Mouse (Mus musculus) ES-E14 (cell line): Measurements from ENCODE around the gene Fbxo36. TPM values are rescaled to one million over a fixed set of nuclear protein-coding genes. Genes with fewer than 3 reads are reported as not detected.

ENCODE experiments used
- DNase-seq: peaks from one replicate; pipeline ENCODE4 v3.0.0-alpha.2; 2013; ENCODE audit warnings: low read depth, low spot score
- H3K27ac ChIP-seq: 2 replicates; pipeline ENCODE4 v1.5.1; 2012; ENCODE audit warnings: low read depth, mild to moderate bottlenecking, low read length, moderate library complexity, mixed read lengths; ENCODE audit not compliant: poor library complexity, insufficient read depth, severe bottlenecking
- H3K36me3 ChIP-seq: 2 replicates; pipeline ENCODE4 v1.6.1; 2012; ENCODE audit warnings: mild to moderate bottlenecking, low read length, moderate library complexity, mixed read lengths; ENCODE audit not compliant: control insufficient read depth, poor library complexity, insufficient read depth, severe bottlenecking
- H3K4me1 ChIP-seq, 2 experiments: fragments of 150-350 bp in 1 of 2; sonication (generic) in 1 of 2; 2 replicates each; pipeline ENCODE4 v1.6.1; 2012; ENCODE audit warnings: low read length in 2 of 2, mild to moderate bottlenecking in 1 of 2, mixed read lengths in 1 of 2; ENCODE audit not compliant: control insufficient read depth in 2 of 2, insufficient read depth in 2 of 2, poor library complexity in 1 of 2
- H3K4me3 ChIP-seq, 2 experiments: fragments of 150-350 bp in 1 of 2; sonication (generic) in 1 of 2; 2 replicates each; pipeline ENCODE4 v1.5.1; 2012; ENCODE audit warnings: low read length in 2 of 2, low read depth in 1 of 2, mild to moderate bottlenecking in 1 of 2, mixed read lengths in 1 of 2; ENCODE audit not compliant: insufficient read depth in 1 of 2, poor library complexity in 1 of 2, severe bottlenecking in 1 of 2
- H3K9ac ChIP-seq: 2 replicates; pipeline ENCODE4 v1.6.1; 2012; ENCODE audit warnings: low read depth, mild to moderate bottlenecking, low read length, mixed read lengths; ENCODE audit not compliant: poor library complexity, insufficient read depth, severe bottlenecking
- H3K9me3 ChIP-seq: fragments of 150-350 bp; sonication (generic); 2 replicates; pipeline ENCODE4 v1.6.1; 2012; ENCODE audit warnings: low read depth, mild to moderate bottlenecking, low read length; ENCODE audit not compliant: control insufficient read depth, insufficient read depth
- CHD2 ChIP-seq: IDR thresholded peaks from 2 replicates; pipeline ENCODE4 v1.6.1; 2014; ENCODE audit warnings: mild to moderate bottlenecking, low read depth, low read length, inconsistent platforms
- HCFC1 ChIP-seq: IDR thresholded peaks from 2 replicates; pipeline ENCODE4 v1.6.1; 2012; ENCODE audit warnings: low read length, inconsistent platforms, borderline replicate concordance; ENCODE audit not compliant: insufficient read depth
- MAFK ChIP-seq: IDR thresholded peaks from 2 replicates; pipeline ENCODE4 v1.6.1; 2014; ENCODE audit warnings: mild to moderate bottlenecking, low read depth, low read length, inconsistent platforms; ENCODE audit not compliant: insufficient read depth
- ZC3H11A ChIP-seq: IDR thresholded peaks from 2 replicates; pipeline ENCODE4 v1.6.1; 2012; ENCODE audit warnings: low read depth, mild to moderate bottlenecking, inconsistent platforms, low read length, borderline replicate concordance
- ZNF384 ChIP-seq: IDR thresholded peaks from 2 replicates; pipeline ENCODE4 v1.6.1; 2012; ENCODE audit warnings: low read depth, low read length, inconsistent platforms
- in situ Hi-C, 2 experiments: fragments of 600-800 bp; cut with MboI; formaldehyde crosslinking; loops; one replicate each; pipeline ENCODE4 v1.15.1; 2025; ENCODE audit warnings: low sequenced_read_pairs in 2 of 2, inconsistent platforms in 1 of 2; ENCODE audit not compliant: unreplicated experiment in 2 of 2
- total RNA-seq: library from RNA; depleted of rRNA; stranded (reverse); fragments of 300-350 nt; gene quantifications from 2 replicates; pipeline ENCODE4 v1.2.3, GENCODE M21; 2012

The Fbxo36 gene
- total RNA-seq, 1 experiment: 4.3 TPM

DNA sequence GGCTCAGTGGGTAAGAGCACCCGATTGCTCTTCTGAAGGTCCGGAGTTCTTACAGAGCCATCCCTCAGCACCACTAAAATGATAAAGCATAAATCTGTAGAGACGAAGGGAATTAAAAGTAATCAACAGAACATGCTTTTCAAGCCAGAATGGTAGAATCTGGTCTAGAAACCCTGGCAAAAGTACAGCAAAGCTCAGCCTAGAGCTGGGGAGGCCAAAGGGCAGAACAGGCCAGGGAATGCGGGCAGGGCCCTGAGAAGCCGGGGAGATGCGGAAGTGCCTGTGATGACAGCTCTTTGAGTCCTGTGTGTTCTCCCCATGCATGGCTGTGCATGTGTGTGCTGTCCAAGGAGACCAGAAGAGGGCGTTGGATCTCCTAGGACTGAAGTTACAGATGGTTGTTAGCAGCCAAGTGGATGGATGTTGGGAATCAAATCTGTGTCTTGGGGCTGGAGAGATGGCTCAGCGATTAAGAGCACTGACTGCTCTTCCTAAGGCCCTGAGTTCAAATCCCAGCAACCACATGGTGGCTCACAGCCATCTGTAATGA is 40.0 kb downstream of the Fbxo36 start:
- no peaks in the 10 kb centered on the region for H3K36me3 ChIP-seq
- peak overlapping the region; percentile 3; the same call in 1 of the 2 replicates for H3K27ac ChIP-seq
- H3K4me1 ChIP-seq: peaks cover 4 to 10% of the 10 kb centered on the region in 2 experiments
- H3K9me3 ChIP-seq: no peaks in the 10 kb centered on the region
- no peak overlapping the region for H3K4me3 ChIP-seq
- TF ChIP-seq ZNF384: no peak
- no peak for TF ChIP-seq CHD2
- TF ChIP-seq HCFC1: no peak
- TF ChIP-seq MAFK: no peak
- TF ChIP-seq ZC3H11A: no peak
- in situ Hi-C loops: loop anchor here in 1 of 2 experiments (10.0 kb wide), 1 partner anchor 155 kb away; no protein-coding TSS in a partner anchor
- no peak for DNase-seq
- H3K9ac ChIP-seq: no peak overlapping the region

DNA sequence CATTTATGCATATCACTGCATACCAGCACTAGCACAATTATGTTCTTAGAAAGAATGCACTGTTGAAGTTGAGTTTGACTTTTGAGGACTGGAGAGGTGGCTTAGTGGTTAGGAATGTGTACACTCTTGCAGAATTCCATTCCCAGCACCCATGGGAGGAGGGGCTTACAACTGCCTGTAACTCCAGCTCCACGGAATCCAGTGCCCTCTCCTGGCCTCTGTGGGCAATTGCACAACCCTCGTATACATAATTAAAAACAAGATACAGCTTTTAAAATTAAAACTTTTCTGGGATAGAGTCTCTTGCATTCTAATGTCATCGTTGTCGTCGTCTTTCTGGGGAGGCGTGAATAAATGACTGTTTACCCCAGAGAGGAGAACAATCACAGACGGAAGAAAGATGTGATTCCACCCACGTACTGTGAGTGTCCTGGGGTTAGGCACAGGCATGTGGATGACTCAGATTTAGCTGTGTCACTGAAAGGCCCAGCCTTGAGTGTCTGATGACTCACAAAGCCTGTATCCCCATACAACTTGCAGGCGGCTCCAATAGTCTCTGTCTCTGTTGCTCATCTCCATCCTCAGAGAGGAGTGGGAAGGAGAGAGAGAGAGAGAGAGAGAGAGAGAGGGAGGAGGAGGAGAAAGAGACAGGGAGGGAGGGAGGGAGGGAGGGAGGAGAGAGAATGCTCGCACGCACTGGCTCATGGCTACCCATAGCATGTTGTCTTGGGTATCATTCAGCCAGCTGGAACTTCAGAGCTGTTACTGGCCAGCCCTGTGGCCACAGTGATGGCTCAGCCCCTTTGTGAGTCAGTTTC is 41.8 kb downstream of the Fbxo36 start:
- Histone ChIP-seq H3K36me3 (no peaks in the 10 kb centered on the region), H3K4me1 (peaks cover 2 to 8% of the 10 kb centered on the region in 2 experiments), H3K4me3 (no peak overlapping the region), H3K27ac (peak overlapping the region; percentile 82), H3K9ac (peak overlapping the region; percentile 55; the same call in 1 of the 2 replicates), H3K9me3 (no peaks in the 10 kb centered on the region)
- TF ChIP-seq ZNF384 (no peak), CHD2 (no peak), ZC3H11A (peak; percentile 82), HCFC1 (no peak), MAFK (peak; percentile 80; the same call in 1 of the 2 replicates)
- in situ Hi-C loops: no loop called here
- no peak for DNase-seq

DNA sequence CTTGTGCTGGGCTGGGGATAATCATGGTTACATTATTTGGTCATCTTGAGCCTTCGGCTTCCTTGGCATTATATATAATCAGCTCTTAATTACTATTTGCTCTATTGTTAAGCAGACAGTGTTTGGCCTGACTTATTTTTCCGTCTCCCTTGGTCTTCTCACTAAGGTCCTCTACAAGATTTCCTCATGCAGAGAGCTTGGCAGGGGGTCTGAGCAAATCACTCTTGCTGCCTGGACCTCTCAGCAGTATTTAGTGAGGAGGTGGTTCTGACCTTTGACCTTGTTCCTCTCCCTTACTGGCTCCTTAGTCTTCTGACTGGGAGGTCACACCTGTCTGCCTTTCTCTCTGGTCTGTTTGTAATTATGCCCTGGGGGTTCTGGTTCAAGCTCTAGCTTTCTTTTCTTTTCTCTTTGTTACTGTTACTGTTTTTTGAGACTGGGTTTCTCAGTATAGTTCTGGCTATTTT is 42.5 kb downstream of the Fbxo36 start:
- DNase-seq: no peak
- Histone ChIP-seq H3K9ac (no peak overlapping the region), H3K27ac (peak overlapping the region; percentile 82), H3K4me1 (peaks cover 2 to 8% of the 10 kb centered on the region in 2 experiments), H3K4me3 (no peak overlapping the region), H3K9me3 (no peaks in the 10 kb centered on the region), H3K36me3 (no peaks in the 10 kb centered on the region)
- no peak for TF ChIP-seq MAFK
- in situ Hi-C loops: no loop called here

DNA sequence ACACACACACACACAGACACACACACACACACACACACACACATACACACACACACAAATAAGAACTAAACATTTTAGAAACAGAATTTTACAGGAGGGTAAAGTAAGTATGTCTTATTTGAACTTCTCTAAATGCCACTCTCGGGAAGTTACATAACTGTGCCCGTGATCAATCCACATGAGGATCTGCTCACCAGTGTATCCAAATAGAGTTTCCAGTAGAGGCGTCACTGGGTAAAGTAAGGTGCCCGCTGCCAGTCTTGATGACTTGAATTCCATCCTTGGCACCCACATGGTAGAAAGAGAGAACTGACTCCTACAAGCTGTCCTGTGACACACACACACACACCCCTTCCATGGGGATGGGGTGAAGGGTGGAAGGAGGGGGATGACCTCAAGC is 43.3 kb downstream of the Fbxo36 start:
- no peak overlapping the region for H3K9ac ChIP-seq
- TF ChIP-seq ZC3H11A: no peak
- TF ChIP-seq CHD2: no peak
- no peak for TF ChIP-seq ZNF384
- no peak for TF ChIP-seq MAFK
- no peak for DNase-seq
- H3K4me1 ChIP-seq: peaks cover 2 to 12% of the 10 kb centered on the region in 2 experiments
- no peaks in the 10 kb centered on the region for H3K9me3 ChIP-seq
- H3K27ac ChIP-seq: no peak overlapping the region; the same call in 1 of the 2 replicates
- H3K36me3 ChIP-seq: no peaks in the 10 kb centered on the region
- H3K4me3 ChIP-seq: no peak overlapping the region
- in situ Hi-C loops: no loop called here
